22 mouse cellular contexts compared by ENCODE assay signal in the genomic region with DNA sequence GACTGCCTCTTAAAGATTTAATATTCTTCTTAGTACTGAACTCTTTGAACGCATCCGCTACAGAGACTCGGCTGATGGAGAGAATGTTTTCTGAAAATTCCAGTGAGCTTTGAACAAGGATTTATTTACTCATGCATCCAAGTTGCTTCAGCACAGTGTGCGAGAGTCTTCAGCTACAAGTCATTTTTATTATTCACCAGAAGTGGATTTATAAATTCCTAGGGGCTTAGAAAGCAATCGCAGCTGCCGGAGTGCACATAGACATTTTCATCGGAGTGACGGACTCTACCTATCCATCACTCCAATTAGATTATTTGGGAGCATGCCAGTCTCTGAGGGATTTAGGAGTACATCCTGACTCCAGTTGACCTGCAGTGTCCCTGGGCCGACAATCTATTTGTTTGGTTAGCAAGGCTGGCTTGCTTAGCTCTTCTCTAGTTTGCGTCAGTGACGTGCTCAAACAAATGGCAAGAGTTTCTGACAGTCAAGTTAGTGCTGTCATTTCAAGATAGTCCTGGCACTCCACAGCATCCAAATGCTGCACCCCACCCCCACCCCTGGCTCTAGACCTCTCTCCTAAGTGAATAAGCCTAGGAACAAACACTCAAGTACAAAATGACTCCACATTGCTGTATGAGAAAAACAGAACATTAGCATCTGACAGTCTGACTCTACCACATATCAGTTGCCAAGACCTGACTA. TPM values are rescaled to one million over a fixed set of nuclear protein-coding genes. Genes with fewer than 3 reads are reported as not detected.
A peak's percentile ranks its signal among the peaks of the same experiment; 100 is the strongest.
DNase-seq lines count a peak whose midpoint lies in the region; ATAC-seq and TF ChIP-seq lines count a peak whose summit lies in the region.
"Had no signal": no experiment of that assay in that cellular context is flagged by ENCODE, and none has a peak within 500 bp of the region (broad histone marks: within the 10 kb centered on the region; RNA-seq: fewer than 3 reads in every experiment).

No protein-coding gene starts in this region.

- no peak overlapping the region for H3K27ac ChIP-seq in kidney, postnatal 0 days
- no peak overlapping the region; the same call in 1 of the 2 replicates for H3K27ac ChIP-seq in lung, postnatal 0 days (ENCODE audit: low read length)
- H3K27ac ChIP-seq in hindbrain, embryonic 16.5 days (ENCODE audit: low read depth, low read length): no peak overlapping the region
- H3K27ac ChIP-seq: embryonic facial prominence, embryonic 12.5 days; forebrain, embryonic 12.5 days; liver, embryonic 13.5 days had no signal

- 57% methylated on average over 11 of the region's 11 CpGs for WGBS in kidney, postnatal 0 days
- 31% methylated on average over 11 of the region's 11 CpGs for WGBS in lung, postnatal 0 days
- WGBS in hindbrain, embryonic 16.5 days: 57% methylated on average over 11 of the region's 11 CpGs

- no peak for ATAC-seq in kidney, postnatal 0 days (replicated peaks; ENCODE audit: low FRiP score, low read depth)
- ATAC-seq in lung, postnatal 0 days: peak; percentile 76
- 0 out of 2 replicates have a peak, but pooled peaks have one; percentile 11 for ATAC-seq in hindbrain, embryonic 16.5 days

- no peak for TF ChIP-seq CTCF in kidney, postnatal 0 days (IDR thresholded peaks at IDR 0.05; ENCODE audit: low read depth)
- TF ChIP-seq CTCF in lung, postnatal 0 days (IDR thresholded peaks at IDR 0.05): no peak
- TF ChIP-seq CTCF in brain, embryonic 14.5 days (IDR thresholded peaks at IDR 0.05; ENCODE audit: borderline replicate concordance, extremely low read depth, insufficient read depth, insufficient read length): no peak

- no peaks in the 10 kb centered on the region for H3K36me3 ChIP-seq in kidney, postnatal 0 days (ENCODE audit: insufficient read depth, low read length)
- no peaks in the 10 kb centered on the region for H3K36me3 ChIP-seq in lung, postnatal 0 days (ENCODE audit: insufficient read depth, low read length)
- no peaks in the 10 kb centered on the region for H3K36me3 ChIP-seq in hindbrain, embryonic 16.5 days (ENCODE audit: control insufficient read depth, insufficient read depth, low read length)
- H3K36me3 ChIP-seq: embryonic facial prominence, embryonic 12.5 days; forebrain, embryonic 12.5 days; liver, embryonic 13.5 days had no signal

- DNase-seq in kidney, postnatal 0 days (ENCODE audit: low spot score): peak; percentile 41
- DNase-seq in kidney, postnatal 25 days: no peak
- peak; percentile 50 for DNase-seq in lung, postnatal 0 days (ENCODE audit: low spot score)
- DNase-seq in lung, adult 18-20 months: no peak
- peak; percentile 12 for DNase-seq in brain, embryonic 14.5 days (ENCODE audit: low read depth)
- DNase-seq in testis, postnatal 14 days (ENCODE audit: low spot score): no peak
- DNase-seq: adrenal gland, adult 8-10 months; cerebellum, adult 18-20 months; cerebellum, postnatal 14 days; gastrocnemius, postnatal 36 days; kidney, adult 2 months; kidney, postnatal 14 days; layer of hippocampus, postnatal 36 days; liver, embryonic 13.5 days; right cerebral cortex, postnatal 14 days had no signal

- no peak overlapping the region for H3K9ac ChIP-seq in kidney, postnatal 0 days (ENCODE audit: low read depth, low read length)
- no peak overlapping the region for H3K9ac ChIP-seq in lung, postnatal 0 days (replicated peaks; ENCODE audit: low read depth)
- H3K9ac ChIP-seq in hindbrain, embryonic 16.5 days (ENCODE audit: low read depth, low read length): no peak overlapping the region
- H3K9ac ChIP-seq: embryonic facial prominence, embryonic 12.5 days; forebrain, embryonic 12.5 days; liver, embryonic 13.5 days had no signal

- no peak for TF ChIP-seq EP300 in lung, postnatal 0 days (IDR thresholded peaks at IDR 0.05)

- no peaks in the 10 kb centered on the region for H3K4me1 ChIP-seq in kidney, postnatal 0 days (replicated peaks; ENCODE audit: insufficient read depth, low read length)
- no peaks in the 10 kb centered on the region for H3K4me1 ChIP-seq in lung, postnatal 0 days (ENCODE audit: insufficient read depth, low read depth, low read length)
- no peaks in the 10 kb centered on the region for H3K4me1 ChIP-seq in hindbrain, embryonic 16.5 days (ENCODE audit: control insufficient read depth, insufficient read depth, low read depth, low read length)
- H3K4me1 ChIP-seq: embryonic facial prominence, embryonic 12.5 days; forebrain, embryonic 12.5 days had no signal

- no peak for TF ChIP-seq POLR2A in brain, embryonic 14.5 days (IDR thresholded peaks at IDR 0.05; ENCODE audit: borderline replicate concordance, extremely low read depth, insufficient read depth, insufficient read length, poor library complexity, severe bottlenecking)

- no peaks in the 10 kb centered on the region for H3K9me3 ChIP-seq in kidney, postnatal 0 days (replicated peaks; ENCODE audit: low read length)
- no peaks in the 10 kb centered on the region for H3K9me3 ChIP-seq in lung, postnatal 0 days (ENCODE audit: low read length)
- no peaks in the 10 kb centered on the region for H3K9me3 ChIP-seq in hindbrain, embryonic 16.5 days (ENCODE audit: control insufficient read depth, low read length)
- H3K9me3 ChIP-seq: embryonic facial prominence, embryonic 12.5 days; liver, embryonic 13.5 days had no signal

- no peaks in the 10 kb centered on the region for H3K27me3 ChIP-seq in kidney, postnatal 0 days (ENCODE audit: insufficient read depth, low read length)
- H3K27me3 ChIP-seq in lung, postnatal 0 days (replicated peaks; ENCODE audit: insufficient read depth, low read length): no peaks in the 10 kb centered on the region
- H3K27me3 ChIP-seq in hindbrain, embryonic 16.5 days (replicated peaks; ENCODE audit: control insufficient read depth, insufficient read depth, low read length): no peaks in the 10 kb centered on the region
- H3K27me3 ChIP-seq: embryonic facial prominence, embryonic 12.5 days; forebrain, embryonic 12.5 days; liver, embryonic 13.5 days had no signal

- no peak overlapping the region for H3K4me3 ChIP-seq in kidney, postnatal 0 days (replicated peaks; ENCODE audit: low read depth, low read length)
- no peak overlapping the region for H3K4me3 ChIP-seq in lung, postnatal 0 days (ENCODE audit: low read depth, low read length)
- no peak overlapping the region for H3K4me3 ChIP-seq in hindbrain, embryonic 16.5 days (ENCODE audit: low read length)
- H3K4me3 ChIP-seq: embryonic facial prominence, embryonic 12.5 days; erythroblast, embryonic 14.5 days; forebrain, embryonic 12.5 days; liver, embryonic 13.5 days had no signal

- no peak overlapping the region for H3K4me2 ChIP-seq in kidney, postnatal 0 days (ENCODE audit: low read length)
- no peak overlapping the region for H3K4me2 ChIP-seq in lung, postnatal 0 days (replicated peaks; ENCODE audit: low read depth, low read length)
- H3K4me2 ChIP-seq in hindbrain, embryonic 16.5 days (ENCODE audit: low read length): peak overlapping the region; percentile 29; the same call in 1 of the 2 replicates
- H3K4me2 ChIP-seq: embryonic facial prominence, embryonic 12.5 days; forebrain, embryonic 12.5 days; liver, embryonic 13.5 days had no signal

RNA-seq across cellular contexts. Expression of gene Acmsd, which starts 21.3 kb away (rescaled TPM):
- 6.1 and 9.3 TPM in 2 replicates for polyA plus RNA-seq in kidney, postnatal 0 days (2015; fragmentation: Nextera tagmentation; extraction: Ambion mirVana)
- 0.21 and 0.44 TPM in 2 replicates for polyA plus RNA-seq in lung, postnatal 0 days (2015; fragmentation: Nextera tagmentation; extraction: Ambion mirVana)
- not detected in 2 replicates for polyA plus RNA-seq in brain, embryonic 14.5 days (2012; rRNA removed)
- 0.14 TPM in 1 of 2 replicates, not detected in the other for polyA plus RNA-seq in hindbrain, embryonic 16.5 days (2015; fragmentation: Nextera tagmentation; extraction: Ambion mirVana)
- polyA plus RNA-seq: C2C12; intestine, embryonic 14.5 days; urinary bladder, adult 2 months had no signal

RNA-seq across cellular contexts. Expression of gene Ccnt2, which starts 23.4 kb away (rescaled TPM):
- 34.1 and 40.4 TPM in 2 replicates for polyA plus RNA-seq in kidney, postnatal 0 days (2015; fragmentation: Nextera tagmentation; extraction: Ambion mirVana)
- polyA plus RNA-seq in lung, postnatal 0 days (2015; fragmentation: Nextera tagmentation; extraction: Ambion mirVana): 43.7 and 54.7 TPM in 2 replicates
- 65.7 and 68.7 TPM in 2 replicates for polyA plus RNA-seq in brain, embryonic 14.5 days (2012; rRNA removed)
- 75.6 and 84.4 TPM in 2 replicates for polyA plus RNA-seq in hindbrain, embryonic 16.5 days (2015; fragmentation: Nextera tagmentation; extraction: Ambion mirVana)

Comparison
In these comparisons a context has a peak if more than half of its experiments do, and no peak if none do; other contexts are left out.
1. DNase-seq: peak in kidney, postnatal 0 days (single experiment), lung, postnatal 0 days (single experiment) and brain, embryonic 14.5 days (single experiment); none in kidney, postnatal 25 days (0 of 2), lung, adult 18-20 months (0 of 2) and testis, postnatal 14 days (single experiment).